In the genomic region with DNA sequence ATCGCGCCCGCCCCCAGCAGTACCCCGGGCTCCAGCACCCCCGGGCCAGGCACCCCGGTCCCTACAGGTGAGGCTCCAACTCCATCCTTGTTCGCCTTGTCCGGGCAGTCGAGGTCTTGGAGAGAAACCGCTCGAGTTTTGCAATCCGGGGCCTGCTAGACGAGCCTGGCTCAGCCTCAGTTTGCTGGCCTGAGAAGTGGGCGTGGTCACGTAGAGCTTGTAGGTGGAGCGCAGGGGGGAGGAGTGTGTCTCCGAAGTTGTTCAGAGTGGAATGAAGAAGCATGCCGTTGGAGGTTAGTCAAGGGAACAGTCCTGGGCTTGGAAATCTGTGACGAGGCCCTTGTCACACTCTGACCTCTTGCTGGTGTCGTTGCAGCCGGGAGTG, we compare ENCODE assay signal across 8 mouse cellular contexts. TPM values are rescaled to one million over a fixed set of nuclear protein-coding genes. Genes with fewer than 3 reads are reported as not detected.
DNase-seq lines count a peak whose midpoint lies in the region; ATAC-seq and TF ChIP-seq lines count a peak whose summit lies in the region.

No protein-coding gene starts in this region.

- TF ChIP-seq POLR2A in heart, adult 2 months (IDR thresholded peaks at IDR 0.05; ENCODE audit: insufficient read depth, low read depth, low read length) = no peak
- no peak for TF ChIP-seq POLR2A in ES-Bruce4 (IDR thresholded peaks at IDR 0.05; ENCODE audit: insufficient read depth, low read length)

- no peaks in the 10 kb centered on the region for H3K36me3 ChIP-seq in heart, adult 2 months (ENCODE audit: control insufficient read depth, insufficient read depth, low read length)
- H3K36me3 ChIP-seq in ES-Bruce4 (ENCODE audit: control insufficient read depth, insufficient read depth, low read length, poor library complexity, severe bottlenecking) = no peaks in the 10 kb centered on the region
- no peaks in the 10 kb centered on the region for H3K36me3 ChIP-seq in embryonic facial prominence, embryonic 12.5 days
- H3K36me3 ChIP-seq in hindbrain, postnatal 0 days (ENCODE audit: insufficient read depth, low read length) = no peaks in the 10 kb centered on the region
- peaks cover 6% of the 10 kb centered on the region; the same call in 1 of the 2 replicates for H3K36me3 ChIP-seq in liver, embryonic 15.5 days (replicated peaks)
- no peaks in the 10 kb centered on the region for H3K36me3 ChIP-seq in neural tube, embryonic 14.5 days (ENCODE audit: control insufficient read depth, insufficient read depth, low read length)

- TF ChIP-seq CTCF in heart, adult 2 months (IDR thresholded peaks at IDR 0.05) = no peak
- no peak for TF ChIP-seq CTCF in ES-Bruce4 (IDR thresholded peaks at IDR 0.05; ENCODE audit: low read depth, low read length)
- no peak for TF ChIP-seq CTCF in hindbrain, postnatal 0 days (IDR thresholded peaks at IDR 0.05; ENCODE audit: low read depth)

- no peak for TF ChIP-seq EP300 in heart, adult 2 months (IDR thresholded peaks at IDR 0.05; ENCODE audit: insufficient read depth, low read depth, low read length)
- no peak for TF ChIP-seq EP300 in ES-Bruce4 (IDR thresholded peaks at IDR 0.05; ENCODE audit: insufficient read depth, low read depth, low read length)

- no peaks in the 10 kb centered on the region for H3K27me3 ChIP-seq in heart, adult 2 months (ENCODE audit: control insufficient read depth, insufficient read depth, low read length)
- no peaks in the 10 kb centered on the region for H3K27me3 ChIP-seq in ES-Bruce4 (ENCODE audit: control insufficient read depth, insufficient read depth, low read length, poor library complexity, severe bottlenecking)
- peaks cover 38% of the 10 kb centered on the region for H3K27me3 ChIP-seq in embryonic facial prominence, embryonic 12.5 days
- H3K27me3 ChIP-seq in hindbrain, postnatal 0 days (ENCODE audit: insufficient read depth, low read length) = no peaks in the 10 kb centered on the region
- peaks cover 31% of the 10 kb centered on the region for H3K27me3 ChIP-seq in liver, embryonic 15.5 days
- no peaks in the 10 kb centered on the region for H3K27me3 ChIP-seq in neural tube, embryonic 14.5 days (ENCODE audit: control insufficient read depth, insufficient read depth, low read length)

- 3% methylated on average over 21 of the region's 21 CpGs for WGBS in heart, adult 2 months
- WGBS in embryonic facial prominence, embryonic 12.5 days = 2% methylated on average over 21 of the region's 21 CpGs
- 2% methylated on average over 21 of the region's 21 CpGs for WGBS in hindbrain, postnatal 0 days
- WGBS in liver, embryonic 15.5 days (ENCODE audit: insufficient replicate concordance) = 2% methylated on average over 21 of the region's 21 CpGs
- WGBS in neural tube, embryonic 14.5 days = 2% methylated on average over 21 of the region's 21 CpGs

- peak overlapping the region; percentile 63 for H3K9ac ChIP-seq in heart, adult 2 months (ENCODE audit: low read depth, low read length)
- H3K9ac ChIP-seq in ES-Bruce4 (ENCODE audit: low read depth, poor library complexity, severe bottlenecking) = peak overlapping the region; percentile 48
- H3K9ac ChIP-seq in embryonic facial prominence, embryonic 12.5 days = peak overlapping the region; percentile 53
- H3K9ac ChIP-seq in hindbrain, postnatal 0 days (replicated peaks; ENCODE audit: low read length) = peak overlapping the region; percentile 31
- peak overlapping the region; percentile 74 for H3K9ac ChIP-seq in liver, embryonic 15.5 days
- H3K9ac ChIP-seq in neural tube, embryonic 14.5 days (replicated peaks; ENCODE audit: low read depth, low read length) = peak overlapping the region; percentile 25

- DNase-seq in heart, adult 2 months = no peak
- DNase-seq in heart, postnatal 36 days = no peak
- DNase-seq in hindbrain, postnatal 0 days (ENCODE audit: low spot score) = no peak
- DNase-seq in ovary, postnatal 36 days (ENCODE audit: low spot score) = no peak

- no peaks in the 10 kb centered on the region for H3K79me2 ChIP-seq in heart, adult 2 months (replicated peaks; ENCODE audit: control insufficient read depth, insufficient read depth, low read length)

- H3K9me3 ChIP-seq in ES-Bruce4 (replicated peaks; ENCODE audit: control insufficient read depth, insufficient read depth, low read length, poor library complexity, severe bottlenecking) = no peaks in the 10 kb centered on the region
- H3K9me3 ChIP-seq in embryonic facial prominence, embryonic 12.5 days = no peaks in the 10 kb centered on the region
- no peaks in the 10 kb centered on the region for H3K9me3 ChIP-seq in hindbrain, postnatal 0 days (ENCODE audit: low read length)
- H3K9me3 ChIP-seq in liver, embryonic 15.5 days (replicated peaks) = no peaks in the 10 kb centered on the region
- H3K9me3 ChIP-seq in neural tube, embryonic 14.5 days (ENCODE audit: control insufficient read depth, low read length) = no peaks in the 10 kb centered on the region

- peak overlapping the region; percentile 72 for H3K4me2 ChIP-seq in embryonic facial prominence, embryonic 12.5 days (replicated peaks)
- H3K4me2 ChIP-seq in hindbrain, postnatal 0 days (ENCODE audit: low read depth, low read length) = peak overlapping the region; percentile 63
- peak overlapping the region; percentile 93 for H3K4me2 ChIP-seq in liver, embryonic 15.5 days
- peak overlapping the region; percentile 83 for H3K4me2 ChIP-seq in neural tube, embryonic 14.5 days (ENCODE audit: low read depth, low read length)

- no peak for ATAC-seq in embryonic facial prominence, embryonic 12.5 days (ENCODE audit: insufficient number of reproducible peaks, insufficient read depth, low FRiP score, low TSS enrichment)
- no peak for ATAC-seq in hindbrain, postnatal 0 days
- ATAC-seq in liver, embryonic 15.5 days (ENCODE audit: insufficient read depth) = peak; percentile 76
- no peak; the same call in 1 of the 2 replicates for ATAC-seq in neural tube, embryonic 14.5 days (ENCODE audit: low read depth)

- H3K4me3 ChIP-seq in heart, adult 2 months = peak overlapping the region; percentile 91
- peak overlapping the region; percentile 63 for H3K4me3 ChIP-seq in ES-Bruce4 (ENCODE audit: low read depth, low read length)
- peak overlapping the region; percentile 62 for H3K4me3 ChIP-seq in embryonic facial prominence, embryonic 12.5 days
- H3K4me3 ChIP-seq in hindbrain, postnatal 0 days (ENCODE audit: low read length) = peak overlapping the region; percentile 45
- peak overlapping the region; percentile 74 for H3K4me3 ChIP-seq in liver, embryonic 15.5 days (replicated peaks)
- H3K4me3 ChIP-seq in neural tube, embryonic 14.5 days (ENCODE audit: low read depth, low read length) = peak overlapping the region; percentile 58

- intact Hi-C loops in heart, adult 2 months (cut with DNase I) = loop anchor here (5.0 kb wide), 2 partner anchors 80 to 105 kb away; partner anchors contain the start of gene Rad9a
- intact Hi-C loops in heart, postnatal 36 days (cut with DNase I) = no loop called here

- peak overlapping the region; percentile 96 for H3K27ac ChIP-seq in heart, adult 2 months
- no peak overlapping the region for H3K27ac ChIP-seq in ES-Bruce4 (ENCODE audit: insufficient read depth, low read length)
- H3K27ac ChIP-seq in embryonic facial prominence, embryonic 12.5 days = peak overlapping the region; percentile 69
- H3K27ac ChIP-seq in hindbrain, postnatal 0 days = peak overlapping the region; percentile 8; the same call in 1 of the 2 replicates
- peak overlapping the region; percentile 99 for H3K27ac ChIP-seq in liver, embryonic 15.5 days (replicated peaks)
- peak overlapping the region; percentile 53; the same call in 1 of the 2 replicates for H3K27ac ChIP-seq in neural tube, embryonic 14.5 days (ENCODE audit: low read depth, low read length)

- H3K4me1 ChIP-seq in heart, adult 2 months (ENCODE audit: control insufficient read depth, insufficient read depth, low read length) = peaks cover 6% of the 10 kb centered on the region
- peaks cover 2% of the 10 kb centered on the region for H3K4me1 ChIP-seq in ES-Bruce4 (ENCODE audit: control insufficient read depth, insufficient read depth, low read length)
- H3K4me1 ChIP-seq in embryonic facial prominence, embryonic 12.5 days = peaks cover 35% of the 10 kb centered on the region
- H3K4me1 ChIP-seq in hindbrain, postnatal 0 days (ENCODE audit: insufficient read depth, low read length) = peaks cover 24% of the 10 kb centered on the region
- peaks cover 63% of the 10 kb centered on the region for H3K4me1 ChIP-seq in liver, embryonic 15.5 days (replicated peaks)
- H3K4me1 ChIP-seq in neural tube, embryonic 14.5 days (ENCODE audit: control insufficient read depth, insufficient read depth, low read length) = peaks cover 36% of the 10 kb centered on the region

RNA-seq across cellular contexts. Expression of gene Cdk2ap2, which starts 0.5 kb away (rescaled TPM):
- 10 to 100 TPM; 39.9 to 43.2 TPM for total RNA-seq in heart, adult 2 months (2021)
- 81.3 and 85.3 TPM in 2 replicates for polyA plus RNA-seq in heart, adult 2 months (2012; rRNA removed)
- total RNA-seq in heart, postnatal 36 days (2021) = 10 to 100 TPM; 35.3 to 39.1 TPM
- polyA plus RNA-seq in ES-Bruce4 (2011; ENCODE audit: insufficient read depth, insufficient read length, low read depth, missing spikeins) = 26.9 and 32.5 TPM in 2 replicates
- polyA plus RNA-seq in embryonic facial prominence, embryonic 12.5 days (2016; fragmentation: Nextera tagmentation; extraction: Ambion mirVana) = 55.6 and 55.7 TPM in 2 replicates
- total RNA-seq in hindbrain, postnatal 0 days (2014; rRNA removed) = 49.4 and 57.5 TPM in 2 replicates
- 63.9 and 64.6 TPM in 2 replicates for polyA plus RNA-seq in hindbrain, postnatal 0 days (2015; fragmentation: Nextera tagmentation; extraction: Ambion mirVana)
- polyA plus RNA-seq in liver, embryonic 15.5 days (2015; fragmentation: Nextera tagmentation; extraction: Ambion mirVana) = 115 and 127 TPM in 2 replicates
- 78.3 and 81.1 TPM in 2 replicates for polyA plus RNA-seq in neural tube, embryonic 14.5 days (2014; fragmentation: Nextera tagmentation; extraction: Ambion mirVana)

RNA-seq across cellular contexts. Expression of gene Pitpnm1, which starts 2.4 kb away (rescaled TPM):
- total RNA-seq in heart, adult 2 months (2021) = 10 to 100 TPM; 18.1 to 19.9 TPM
- polyA plus RNA-seq in heart, adult 2 months (2012; rRNA removed) = 43.6 and 49.9 TPM in 2 replicates
- total RNA-seq in heart, postnatal 36 days (2021) = 10 to 100 TPM; 20.7 to 22.9 TPM
- 9.8 and 11.2 TPM in 2 replicates for polyA plus RNA-seq in ES-Bruce4 (2011; ENCODE audit: insufficient read depth, insufficient read length, low read depth, missing spikeins)
- polyA plus RNA-seq in embryonic facial prominence, embryonic 12.5 days (2016; fragmentation: Nextera tagmentation; extraction: Ambion mirVana) = 8.9 and 10.9 TPM in 2 replicates
- 134 and 142 TPM in 2 replicates for total RNA-seq in hindbrain, postnatal 0 days (2014; rRNA removed)
- polyA plus RNA-seq in hindbrain, postnatal 0 days (2015; fragmentation: Nextera tagmentation; extraction: Ambion mirVana) = 88.0 and 91.9 TPM in 2 replicates
- polyA plus RNA-seq in liver, embryonic 15.5 days (2015; fragmentation: Nextera tagmentation; extraction: Ambion mirVana) = 6.0 and 7.9 TPM in 2 replicates
- polyA plus RNA-seq in neural tube, embryonic 14.5 days (2014; fragmentation: Nextera tagmentation; extraction: Ambion mirVana) = 65.1 and 76.5 TPM in 2 replicates

RNA-seq across cellular contexts. Expression of gene Cabp2, which starts 16.1 kb away (rescaled TPM):
- not detected for total RNA-seq in heart, adult 2 months (2021)
- polyA plus RNA-seq in heart, adult 2 months (2012; rRNA removed) = not detected in 2 replicates
- total RNA-seq in heart, postnatal 36 days (2021) = not detected
- not detected in 2 replicates for polyA plus RNA-seq in ES-Bruce4 (2011; ENCODE audit: insufficient read depth, insufficient read length, low read depth, missing spikeins)
- 0.22 TPM in 1 of 2 replicates, not detected in the other for polyA plus RNA-seq in embryonic facial prominence, embryonic 12.5 days (2016; fragmentation: Nextera tagmentation; extraction: Ambion mirVana)
- not detected in 2 replicates for total RNA-seq in hindbrain, postnatal 0 days (2014; rRNA removed)
- polyA plus RNA-seq in hindbrain, postnatal 0 days (2015; fragmentation: Nextera tagmentation; extraction: Ambion mirVana) = not detected in 2 replicates
- polyA plus RNA-seq in liver, embryonic 15.5 days (2015; fragmentation: Nextera tagmentation; extraction: Ambion mirVana) = 0.29 and 0.38 TPM in 2 replicates
- polyA plus RNA-seq in neural tube, embryonic 14.5 days (2014; fragmentation: Nextera tagmentation; extraction: Ambion mirVana) = not detected in 2 replicates

RNA-seq across cellular contexts. Expression of gene Aip, which starts 28.2 kb away (rescaled TPM):
- 10 to 100 TPM; 55.1 to 60.6 TPM for total RNA-seq in heart, adult 2 months (2021)
- polyA plus RNA-seq in heart, adult 2 months (2012; rRNA removed) = 69.4 and 82.1 TPM in 2 replicates
- total RNA-seq in heart, postnatal 36 days (2021) = 10 to 100 TPM; 56.8 to 64.0 TPM
- polyA plus RNA-seq in ES-Bruce4 (2011; ENCODE audit: insufficient read depth, insufficient read length, low read depth, missing spikeins) = 43.8 and 51.3 TPM in 2 replicates
- 85.2 and 90.8 TPM in 2 replicates for polyA plus RNA-seq in embryonic facial prominence, embryonic 12.5 days (2016; fragmentation: Nextera tagmentation; extraction: Ambion mirVana)
- total RNA-seq in hindbrain, postnatal 0 days (2014; rRNA removed) = 33.4 and 38.2 TPM in 2 replicates
- polyA plus RNA-seq in hindbrain, postnatal 0 days (2015; fragmentation: Nextera tagmentation; extraction: Ambion mirVana) = 89.4 and 94.3 TPM in 2 replicates
- 35.8 and 38.3 TPM in 2 replicates for polyA plus RNA-seq in liver, embryonic 15.5 days (2015; fragmentation: Nextera tagmentation; extraction: Ambion mirVana)
- 98.8 and 110 TPM in 2 replicates for polyA plus RNA-seq in neural tube, embryonic 14.5 days (2014; fragmentation: Nextera tagmentation; extraction: Ambion mirVana)

RNA-seq across cellular contexts. Expression of gene Gstp3, which starts 38.1 kb away (rescaled TPM):
- total RNA-seq in heart, adult 2 months (2021) = not detected
- 1.1 TPM in 1 of 2 replicates, not detected in the other for polyA plus RNA-seq in heart, adult 2 months (2012; rRNA removed)
- not detected for total RNA-seq in heart, postnatal 36 days (2021)
- polyA plus RNA-seq in ES-Bruce4 (2011; ENCODE audit: insufficient read depth, insufficient read length, low read depth, missing spikeins) = 0.91 and 2.3 TPM in 2 replicates
- not detected in 2 replicates for polyA plus RNA-seq in embryonic facial prominence, embryonic 12.5 days (2016; fragmentation: Nextera tagmentation; extraction: Ambion mirVana)
- not detected in 2 replicates for total RNA-seq in hindbrain, postnatal 0 days (2014; rRNA removed)
- not detected in 2 replicates for polyA plus RNA-seq in hindbrain, postnatal 0 days (2015; fragmentation: Nextera tagmentation; extraction: Ambion mirVana)
- 77.6 and 97.4 TPM in 2 replicates for polyA plus RNA-seq in liver, embryonic 15.5 days (2015; fragmentation: Nextera tagmentation; extraction: Ambion mirVana)
- polyA plus RNA-seq in neural tube, embryonic 14.5 days (2014; fragmentation: Nextera tagmentation; extraction: Ambion mirVana) = not detected in 2 replicates
